Mouse (Mus musculus): ENCODE data around the gene Gm5134.
A peak's percentile ranks its signal among the peaks of the same experiment; 100 is the strongest.
"Not testable (repeated sequence)": the region's sequence is repeated elsewhere in the genome, so short reads cannot be mapped to it uniquely, and the experiment has no call there.

Gm5134 gene

DNA sequence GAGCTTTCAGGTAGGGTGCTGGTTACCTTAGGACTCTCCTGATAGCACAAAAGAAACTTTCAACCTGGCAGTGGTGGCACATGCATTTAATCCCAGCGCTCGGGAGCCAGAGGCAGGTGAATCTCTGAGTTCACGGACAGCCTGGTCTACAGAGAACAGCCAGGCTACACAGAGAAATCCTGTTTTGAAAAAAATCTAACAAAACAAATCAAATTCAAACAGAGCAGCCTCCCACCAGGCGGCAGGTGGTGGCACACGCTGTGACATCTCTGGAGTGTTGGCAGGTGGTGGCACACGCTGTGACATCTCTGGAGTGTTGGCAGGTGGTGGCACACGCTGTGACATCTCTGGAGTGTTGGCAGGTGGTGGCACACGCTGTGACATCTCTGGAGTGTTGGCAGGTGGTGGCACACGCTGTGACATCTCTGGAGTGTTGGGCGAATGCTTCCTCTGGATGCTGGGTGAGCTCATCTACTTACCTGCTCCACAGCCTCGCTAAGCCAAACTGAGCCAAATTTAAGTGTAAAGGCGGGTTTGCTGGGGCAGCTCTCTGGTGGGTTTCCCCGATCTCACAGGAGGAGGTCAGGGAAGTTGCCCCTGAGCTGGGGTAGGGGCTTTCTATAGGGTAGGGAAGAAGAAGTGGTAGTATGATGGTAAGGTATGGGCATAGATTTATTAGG lies 40.4 kb downstream of the Gm5134 start:
- DNase-seq (ENCODE audit: low read depth, low spot score) = not testable (repeated sequence)

DNA sequence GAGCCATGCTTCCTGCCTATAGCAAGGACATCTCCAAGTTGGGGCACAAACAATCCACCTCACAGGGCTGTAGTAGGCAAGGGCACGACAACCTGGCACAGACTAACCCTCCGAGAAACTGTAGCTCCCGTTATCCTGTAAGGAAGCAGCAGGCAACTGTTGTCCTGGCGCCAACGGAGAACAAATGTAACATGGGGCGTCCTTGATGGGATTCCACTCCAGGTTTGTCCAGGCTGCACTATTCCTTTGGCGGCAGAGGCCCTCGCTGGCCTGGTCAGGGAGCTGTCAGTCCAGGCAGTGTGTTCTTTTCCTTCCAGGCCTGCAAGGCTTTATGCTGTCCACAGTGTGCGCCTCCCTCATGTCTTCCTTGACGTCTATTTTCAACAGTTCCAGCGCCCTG lies 41.1 kb downstream of the Gm5134 start:
- DNase-seq (ENCODE audit: low read depth, low spot score) = no peak

DNA sequence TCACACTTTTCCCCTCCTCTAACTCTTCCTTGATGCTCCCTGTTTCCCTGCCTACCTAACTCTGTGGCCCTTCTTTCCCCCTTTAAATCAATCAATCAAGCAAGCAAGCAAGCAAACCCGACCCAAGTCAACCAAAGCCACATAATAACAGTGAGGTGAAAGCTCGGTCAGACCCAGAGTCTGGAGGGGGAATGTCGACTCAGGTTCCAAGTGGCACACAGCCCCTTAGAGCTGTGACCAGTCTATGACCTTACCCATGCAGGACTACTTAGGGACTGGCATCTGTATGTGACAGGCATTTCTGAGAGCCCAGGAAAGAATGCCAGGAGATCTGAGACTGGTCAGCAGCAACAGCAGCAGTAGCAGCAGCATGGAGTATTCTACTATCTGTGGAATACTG lies 42.0 kb downstream of the Gm5134 start:
- no peak for DNase-seq (ENCODE audit: low read depth, low spot score)

DNA sequence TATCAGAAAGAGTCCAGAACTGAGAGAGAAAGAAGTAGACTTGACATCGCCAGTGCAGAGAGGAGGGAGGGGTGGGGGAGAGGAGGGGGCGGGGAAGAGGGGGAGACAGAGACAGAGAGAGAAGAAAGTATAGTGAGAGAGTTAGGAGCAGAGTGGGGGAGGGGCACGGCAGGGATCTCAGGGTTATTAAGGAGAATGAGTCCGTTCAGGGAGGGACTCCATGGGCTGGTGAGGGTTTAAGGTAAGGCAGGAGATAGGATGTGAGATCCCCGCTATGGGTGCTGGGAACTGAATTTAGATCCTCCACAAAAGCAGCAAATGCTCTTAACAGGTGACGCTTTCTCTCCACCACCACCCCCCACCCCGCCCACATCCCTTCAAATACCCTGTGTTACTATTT lies 46.8 kb downstream of the Gm5134 start:
- no peak for DNase-seq (ENCODE audit: low read depth, low spot score)

DNA sequence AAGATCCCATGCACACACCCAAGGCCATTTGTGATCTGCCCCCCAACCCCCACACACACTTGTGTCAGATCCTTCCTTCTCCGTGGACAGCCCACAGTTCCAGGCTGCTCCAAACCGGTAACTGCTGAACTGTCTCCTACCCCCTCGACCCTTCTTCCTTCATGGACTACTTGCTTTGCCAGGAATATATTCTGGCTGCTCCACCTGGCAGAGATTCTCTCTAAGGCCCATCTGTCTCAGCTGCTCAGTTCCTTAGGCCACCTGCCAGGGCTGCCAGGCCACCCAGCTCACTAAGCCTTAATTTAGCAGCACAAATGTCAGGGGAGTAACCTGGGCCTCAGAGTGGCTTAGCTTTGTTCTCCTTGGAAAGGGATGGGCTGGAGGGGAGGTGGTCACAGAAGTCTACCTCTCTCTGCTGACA lies 47.8 kb downstream of the Gm5134 start:
- no peak for DNase-seq (ENCODE audit: low read depth, low spot score)

DNA sequence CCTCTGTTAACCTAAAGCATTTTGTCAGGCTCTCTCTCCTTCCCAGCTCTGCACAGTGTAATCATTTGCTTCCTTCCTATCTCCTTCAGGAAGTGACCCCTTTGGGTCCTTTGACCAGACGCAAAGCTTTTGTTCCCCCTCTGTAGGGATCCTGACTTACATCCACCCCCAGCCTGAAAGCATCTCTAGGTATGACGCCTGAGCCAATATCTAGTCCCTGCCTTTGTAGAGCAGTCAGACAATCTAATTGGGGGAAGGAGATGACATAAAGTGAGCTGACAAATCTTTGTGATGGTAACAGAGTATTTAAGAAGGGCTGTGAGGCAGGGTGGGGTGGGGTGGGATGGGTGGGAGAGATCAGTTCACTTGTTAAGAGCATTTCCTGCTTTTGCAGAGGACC lies 48.3 kb downstream of the Gm5134 start:
- DNase-seq (ENCODE audit: low read depth, low spot score) = no peak

DNA sequence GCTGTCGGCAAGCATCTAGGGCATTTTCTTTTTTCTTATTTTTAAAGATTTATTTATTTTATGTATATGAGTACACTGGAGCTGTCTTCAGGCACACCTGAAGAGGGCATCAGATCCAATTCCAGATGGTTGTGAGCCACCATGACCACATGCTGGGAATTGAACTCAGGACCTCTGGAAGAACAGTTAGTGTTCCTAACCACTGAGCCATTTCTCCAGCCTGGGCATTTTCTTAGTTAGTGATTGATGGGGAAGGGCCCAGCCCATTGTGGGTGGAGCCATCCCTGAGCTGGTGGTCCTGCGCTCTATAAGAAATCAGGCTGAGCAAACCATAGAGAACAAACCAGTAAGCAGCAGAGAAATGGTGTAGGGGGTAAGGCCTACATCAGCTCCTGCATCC lies 48.9 kb downstream of the Gm5134 start:
- DNase-seq (ENCODE audit: low read depth, low spot score) = no peak

DNA sequence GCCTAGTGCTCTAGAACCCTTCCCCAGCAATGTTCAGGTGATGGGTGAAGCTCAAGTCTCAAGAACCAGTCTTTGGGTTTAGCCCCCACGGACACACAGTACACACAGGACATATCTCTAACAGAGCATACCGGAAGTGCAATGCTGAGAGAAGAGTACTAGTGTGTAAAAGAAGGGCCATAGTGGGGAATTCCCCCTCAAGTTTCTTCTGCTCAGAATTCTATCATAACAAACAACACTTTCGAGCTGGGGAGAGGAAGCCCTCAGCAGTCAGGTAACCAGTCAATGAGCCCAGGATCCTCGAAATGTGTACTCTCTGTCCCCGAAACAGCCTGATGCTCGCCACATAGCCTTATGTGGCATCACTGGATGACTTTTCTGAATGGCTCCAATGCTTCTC lies 52.1 kb downstream of the Gm5134 start:
- no peak for DNase-seq (ENCODE audit: low read depth, low spot score)

DNA sequence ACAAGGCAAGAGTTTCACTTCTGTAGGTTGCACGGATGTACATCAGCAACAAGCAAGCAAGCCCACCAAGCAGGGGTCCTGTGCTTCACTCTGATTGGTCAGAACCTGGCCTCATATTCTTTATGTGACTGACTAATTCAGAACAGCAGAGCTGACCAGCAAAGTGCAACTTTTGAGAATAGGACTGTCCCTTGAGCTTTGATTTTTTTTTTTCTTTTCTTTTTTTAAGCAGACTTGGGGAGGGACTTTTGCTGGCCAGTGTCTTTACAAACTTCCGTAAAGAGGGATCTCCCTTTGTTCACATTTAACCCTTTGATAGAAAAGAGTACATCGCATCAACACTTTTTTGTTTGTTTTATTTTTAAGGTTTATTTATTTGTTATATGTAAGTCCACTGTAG lies 55.5 kb downstream of the Gm5134 start:
- no peak for DNase-seq (ENCODE audit: low read depth, low spot score)

DNA sequence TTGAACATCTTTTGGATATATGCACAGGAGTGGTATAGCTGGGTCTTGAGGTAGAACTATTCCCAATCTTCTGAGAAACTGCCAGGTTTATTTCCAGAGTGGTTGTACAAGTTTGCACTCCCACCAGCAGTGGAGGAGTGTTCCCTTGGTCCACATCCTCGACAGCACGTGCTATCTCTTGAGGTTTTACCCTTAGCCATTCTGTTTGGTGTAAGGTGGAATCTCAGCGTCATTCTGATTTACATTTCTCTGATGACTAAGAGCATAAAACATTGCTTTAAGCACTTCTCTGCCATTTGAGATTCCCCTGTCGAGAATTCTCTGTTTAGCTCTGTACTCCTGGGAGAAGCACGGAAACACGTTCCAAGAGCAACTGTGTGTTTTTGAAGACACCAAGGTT lies 58.6 kb downstream of the Gm5134 start:
- no peak for DNase-seq (ENCODE audit: low read depth, low spot score)

DNA sequence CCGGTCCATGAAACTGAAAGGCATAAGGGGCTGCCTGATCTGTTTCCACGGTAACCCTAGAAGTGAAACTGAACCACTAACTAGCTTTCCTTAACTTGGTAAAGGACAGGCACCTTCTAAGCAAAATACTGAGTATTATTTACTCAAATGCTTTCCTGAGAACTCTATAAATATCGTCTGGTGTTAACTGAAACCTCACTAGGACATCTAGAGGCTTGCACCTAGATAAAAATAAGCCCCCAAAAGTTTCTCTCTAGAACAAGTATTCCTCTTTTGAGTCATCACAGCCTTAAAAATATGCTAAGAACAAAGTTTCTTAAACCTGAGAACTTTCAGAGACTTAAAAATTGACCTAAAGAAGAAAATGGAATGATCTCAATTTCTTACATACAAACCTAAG lies 62.6 kb downstream of the Gm5134 start:
- no peak for DNase-seq (ENCODE audit: low read depth, low spot score)

DNA sequence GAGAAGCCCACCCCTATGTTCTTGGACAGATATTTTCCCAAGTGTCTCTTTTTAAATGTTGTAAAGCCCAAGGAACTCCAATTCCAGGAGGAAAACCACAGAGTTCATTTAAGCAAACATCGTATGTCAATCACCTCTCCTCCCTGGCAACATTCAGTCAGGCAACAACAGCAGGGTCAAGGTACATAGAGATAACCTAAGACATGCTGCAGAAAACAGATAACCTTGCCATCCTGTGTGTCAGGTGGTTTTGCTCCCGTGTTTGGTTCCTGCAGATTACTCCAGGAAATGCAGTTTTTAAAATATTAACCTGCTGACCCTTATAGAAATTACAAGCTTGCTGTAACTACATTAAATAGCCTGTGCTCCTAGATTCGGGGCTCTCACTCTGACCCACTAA lies 67.4 kb downstream of the Gm5134 start:
- DNase-seq (ENCODE audit: low read depth, low spot score) = no peak

DNA sequence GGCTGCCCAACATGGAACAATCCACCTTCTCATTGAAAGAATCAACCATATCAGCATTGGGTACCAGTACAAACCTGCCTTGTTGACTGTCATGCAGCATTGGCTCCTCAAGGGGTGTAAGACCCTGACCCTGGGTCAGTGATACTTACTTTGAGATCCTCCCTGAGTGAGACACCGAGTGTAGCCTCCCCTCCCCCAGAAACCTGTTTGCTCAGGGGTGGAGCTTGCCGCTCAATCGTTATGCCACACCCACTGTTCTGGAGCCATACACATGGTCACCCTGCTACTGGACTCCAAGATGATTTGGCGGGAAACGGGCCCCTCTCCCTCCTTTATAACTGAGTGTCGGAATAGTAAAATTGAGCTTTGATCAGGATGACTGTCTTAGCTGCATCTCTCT lies 69.6 kb downstream of the Gm5134 start:
- DNase-seq (ENCODE audit: low read depth, low spot score) = no peak

DNA sequence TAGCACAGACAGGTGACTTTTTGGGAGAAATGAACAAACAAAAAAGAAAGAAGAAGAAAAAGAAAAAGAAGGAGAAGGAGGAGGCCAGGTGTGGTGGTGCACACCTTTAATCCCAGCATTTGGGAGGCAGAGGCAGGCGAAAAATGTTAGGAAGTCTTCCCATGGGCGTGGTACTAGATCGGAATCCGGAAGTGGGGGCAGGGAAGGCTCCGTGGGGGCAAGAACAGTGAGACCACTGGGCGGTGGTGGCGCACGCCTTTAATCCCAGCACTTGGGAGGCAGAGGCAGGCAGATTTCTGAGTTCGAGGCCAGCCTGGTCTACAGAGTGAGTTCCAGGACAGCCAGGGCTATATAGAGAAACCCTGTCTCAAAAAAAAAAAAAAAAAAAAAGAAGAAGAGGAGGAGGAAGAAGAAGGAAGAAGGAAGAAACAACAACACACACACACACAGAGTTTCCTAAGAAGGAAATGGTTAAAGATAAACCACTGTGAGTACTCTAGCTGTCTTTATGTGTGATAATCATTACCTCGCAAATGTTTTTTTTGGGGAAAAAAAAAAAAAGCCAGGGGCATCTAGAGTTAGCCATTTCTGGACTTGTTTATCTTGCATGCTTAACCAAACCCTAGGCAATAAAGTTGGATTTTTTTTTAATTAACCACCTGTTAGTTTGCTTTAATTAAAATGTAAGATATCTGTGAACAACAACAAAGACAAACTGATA lies 71.3 kb downstream of the Gm5134 start:
- no peak for DNase-seq (ENCODE audit: low read depth, low spot score)

DNA sequence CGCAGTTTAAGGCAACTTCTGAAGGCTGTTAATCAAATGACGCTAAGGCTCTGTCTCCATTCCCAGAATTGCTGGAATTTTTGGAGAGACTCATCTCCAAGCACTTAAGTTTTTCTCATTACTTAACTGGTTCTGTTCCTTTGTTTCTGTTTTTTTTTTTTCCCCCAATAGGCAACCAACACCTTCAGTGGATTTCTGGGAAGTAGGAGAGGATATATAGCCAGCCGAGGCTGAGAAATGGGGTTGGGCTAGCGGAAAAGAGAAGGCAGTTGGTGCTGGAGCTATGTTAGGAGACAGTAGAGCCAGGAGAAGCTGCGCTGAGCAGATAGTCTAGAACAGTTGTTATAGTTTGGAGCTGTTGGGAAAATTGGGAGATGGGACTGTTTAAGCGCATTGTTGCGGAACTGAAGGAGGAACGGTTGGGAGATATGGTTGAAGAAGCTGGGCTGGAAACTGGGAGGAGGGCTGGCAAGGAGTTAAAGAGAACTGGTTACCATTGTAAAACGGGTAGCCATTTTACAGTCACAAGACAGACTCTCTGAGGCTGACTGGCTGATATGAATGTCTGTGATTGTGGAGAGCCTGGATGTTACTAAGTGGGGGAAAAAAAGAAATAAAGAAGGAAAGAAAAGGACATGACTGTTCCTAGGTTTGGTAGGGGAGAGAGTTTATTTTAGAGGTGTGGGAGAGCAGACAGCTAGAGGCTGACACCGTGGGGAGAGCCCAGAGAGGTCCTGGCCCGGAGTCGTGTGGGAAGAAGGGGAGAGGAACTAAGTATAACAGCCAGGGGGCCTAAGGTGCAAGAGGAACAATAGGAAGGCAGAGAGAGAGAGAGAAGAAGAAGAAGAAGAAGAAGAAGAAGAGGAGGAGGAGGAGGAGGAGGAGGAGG lies 73.1 kb downstream of the Gm5134 start:
- no peak for DNase-seq (ENCODE audit: low read depth, low spot score)

DNA sequence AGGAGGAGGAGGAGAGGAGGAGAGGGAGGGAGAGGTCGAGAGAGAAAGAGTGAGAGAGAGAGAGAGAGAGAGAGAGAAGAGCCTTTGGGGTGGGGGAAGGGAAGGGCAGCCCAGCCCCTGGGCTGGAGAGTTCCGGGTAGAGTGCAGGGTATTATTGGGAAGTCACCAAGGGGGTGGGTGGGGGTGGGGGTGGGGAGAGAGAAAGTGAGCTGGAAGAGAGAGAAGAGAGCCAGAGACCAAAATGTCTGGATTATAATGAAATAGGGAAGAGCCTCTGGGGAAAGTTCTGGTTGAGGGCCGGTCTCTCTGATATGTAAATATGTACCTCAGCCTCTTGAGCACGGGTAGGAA lies 73.7 kb downstream of the Gm5134 start:
- DNase-seq (ENCODE audit: low read depth, low spot score) = no peak

DNA sequence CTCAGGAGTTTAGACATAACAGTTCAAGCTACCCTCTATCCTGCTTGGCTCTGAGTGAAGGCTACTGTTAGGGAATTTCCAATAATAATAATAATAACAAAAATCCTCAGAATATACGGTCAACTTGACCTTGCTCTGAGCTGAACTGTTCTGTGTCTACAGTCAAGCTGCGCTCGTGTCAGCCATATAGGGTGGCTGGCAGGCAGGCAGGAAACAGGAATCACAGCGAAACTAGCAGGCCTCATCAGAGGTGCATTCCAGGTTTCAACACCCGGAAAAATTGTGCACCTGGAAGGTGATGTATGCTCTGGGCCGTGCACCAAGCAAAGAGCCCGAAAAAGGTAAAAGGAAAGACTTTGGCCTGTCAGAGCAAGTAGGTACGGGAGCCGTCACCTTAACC lies 74.1 kb downstream of the Gm5134 start:
- DNase-seq (ENCODE audit: low read depth, low spot score) = no peak

DNA sequence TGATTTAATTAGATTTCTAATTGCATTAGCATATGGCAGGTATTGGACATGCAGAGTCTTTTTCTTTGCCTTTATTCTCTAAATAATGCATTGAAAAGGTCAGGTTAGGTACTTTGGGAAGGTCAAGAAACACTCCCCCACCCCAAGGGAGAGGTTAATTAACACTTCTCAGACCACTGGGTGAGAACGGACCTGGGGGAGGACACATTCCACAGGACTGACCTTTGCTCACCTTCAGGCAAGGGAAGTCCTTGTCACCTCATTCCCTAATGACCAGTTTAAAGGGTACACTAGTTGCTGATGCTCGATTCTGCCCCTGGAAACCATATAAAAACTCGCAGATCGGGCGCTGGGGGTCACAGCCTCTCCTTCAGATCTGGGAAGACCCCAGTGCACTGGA lies 75.0 kb downstream of the Gm5134 start:
- no peak for DNase-seq (ENCODE audit: low read depth, low spot score)

DNA sequence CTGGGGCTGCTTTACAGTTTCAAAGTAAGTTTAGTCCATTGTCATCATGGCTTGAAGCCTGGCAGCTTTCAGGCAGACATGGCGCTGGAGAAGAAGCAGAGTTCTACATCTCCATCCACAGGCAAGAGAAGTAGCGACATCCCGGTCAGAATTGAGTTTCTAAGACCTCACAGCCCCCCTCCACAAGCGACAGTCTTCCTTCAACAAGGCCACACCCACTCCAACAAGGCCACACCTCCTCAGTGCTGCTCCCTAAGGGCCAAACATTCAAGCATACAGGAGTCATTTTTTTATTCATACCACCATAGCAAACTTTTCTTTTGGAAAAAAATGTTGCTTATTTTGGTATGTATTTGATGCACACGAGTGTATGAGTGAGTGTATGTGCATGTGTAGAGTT lies 76.2 kb downstream of the Gm5134 start:
- no peak for DNase-seq (ENCODE audit: low read depth, low spot score)

DNA sequence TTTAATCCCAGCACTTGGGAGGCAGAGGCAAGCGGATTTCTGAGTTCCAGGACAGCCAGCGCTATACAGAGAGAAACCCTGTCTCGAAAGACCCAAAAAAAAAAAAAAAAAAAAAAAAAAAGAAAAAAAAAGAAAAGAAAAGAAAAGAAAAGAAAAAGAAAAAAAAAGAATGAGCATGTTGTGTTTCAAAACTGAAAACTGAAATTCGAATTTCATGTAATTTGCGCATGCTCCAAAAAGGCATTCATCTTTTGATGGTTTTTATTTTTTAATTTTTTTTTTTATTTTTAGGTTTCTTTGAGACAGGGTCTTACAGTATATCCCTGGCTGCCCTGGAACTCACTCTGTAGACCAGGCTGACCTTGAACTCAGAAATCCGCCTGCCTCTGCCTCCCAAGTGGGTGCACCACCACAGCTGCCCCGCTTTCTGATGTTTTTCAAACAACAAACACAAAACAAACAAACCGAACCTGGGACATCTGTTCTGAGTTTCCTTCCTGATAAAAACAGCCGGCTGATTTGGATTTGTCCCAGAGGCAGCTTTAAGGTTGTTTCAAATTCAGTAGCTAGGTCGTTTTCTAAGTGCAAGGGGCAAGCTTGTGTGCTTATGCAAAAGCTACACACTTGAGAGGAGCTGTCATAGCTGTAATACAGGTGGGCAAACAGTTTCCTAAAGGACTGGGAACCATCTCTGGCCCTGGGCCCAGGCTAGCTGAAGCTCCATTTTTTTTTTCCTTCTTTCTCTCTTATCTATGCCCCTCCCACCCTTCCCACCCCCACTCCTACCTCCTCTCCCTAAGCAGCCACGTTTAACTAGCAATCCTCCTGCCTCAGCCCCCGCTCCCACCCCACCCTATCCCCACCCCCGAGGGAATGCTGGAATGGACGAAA lies 77.4 kb downstream of the Gm5134 start:
- DNase-seq (ENCODE audit: low read depth, low spot score) = no peak

DNA sequence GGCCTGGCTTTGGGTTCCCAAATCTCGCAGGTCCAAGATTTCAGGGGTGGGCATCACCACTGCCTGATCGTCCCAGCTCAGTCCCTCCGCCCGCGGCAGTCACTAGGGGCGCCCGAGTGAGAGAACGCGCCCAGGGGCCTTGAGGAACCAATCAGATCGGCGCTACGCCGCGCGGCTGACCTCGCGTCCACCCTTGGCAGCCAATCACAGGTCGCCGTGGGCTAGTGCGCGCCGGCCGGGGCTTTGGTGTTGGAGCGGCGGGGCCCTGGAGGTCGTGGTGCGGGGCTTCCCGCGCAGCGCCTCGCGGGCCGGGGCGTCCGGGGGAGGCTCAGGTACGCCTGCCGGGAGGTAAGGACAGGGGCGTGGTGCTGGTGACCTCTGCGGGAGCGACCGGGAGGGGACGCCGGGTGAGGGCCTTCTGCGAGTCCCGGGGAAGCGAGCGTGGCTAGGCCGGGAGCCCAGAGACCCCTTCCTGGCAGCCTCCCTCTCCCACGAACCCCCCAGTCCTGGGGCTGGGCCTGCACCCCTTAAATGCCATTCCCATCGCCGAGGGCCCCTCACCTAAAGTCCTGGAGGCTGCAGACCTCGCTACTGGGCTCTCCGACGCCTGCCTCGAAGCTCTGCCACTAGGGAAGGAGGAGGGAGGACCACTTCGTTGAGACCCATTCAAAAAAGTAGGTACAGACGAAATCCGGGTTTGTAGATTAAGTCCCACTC lies 78.2 kb downstream of the Gm5134 start, which contains the start of gene Zfp280b:
TSS of gene Zfp280b (plus strand) at position 249 of the 717 bp plus-strand sequence.
- peak; percentile 88 for DNase-seq (ENCODE audit: low read depth, low spot score)
